Comparison of ENCODE assay signal across 9 mouse cellular contexts in the genomic region with DNA sequence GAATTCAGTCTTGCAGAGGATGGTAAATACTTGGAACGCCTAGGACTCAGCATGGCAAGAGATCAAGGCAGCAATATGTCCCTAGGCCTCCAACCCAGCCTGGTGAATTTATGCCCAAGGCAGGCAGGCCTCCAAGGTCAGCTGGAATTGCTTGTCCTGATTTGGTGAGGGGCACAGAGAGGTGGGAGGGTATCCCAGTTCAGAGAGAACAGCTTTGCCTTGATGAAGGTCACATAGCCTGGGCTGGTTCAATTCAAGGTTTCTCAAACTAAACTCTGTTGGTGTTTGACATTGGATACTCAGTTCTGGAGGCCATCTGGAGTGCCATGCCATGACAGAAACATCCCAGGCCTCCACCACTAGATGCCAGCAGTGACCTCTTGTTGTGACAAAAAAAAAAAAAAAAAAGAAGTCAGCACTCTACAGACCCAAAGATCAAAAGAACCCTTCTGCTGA. TPM values are rescaled to one million over a fixed set of nuclear protein-coding genes. Genes with fewer than 3 reads are reported as not detected.
DNase-seq lines count a peak whose midpoint lies in the region; ATAC-seq and TF ChIP-seq lines count a peak whose summit lies in the region.
"Had no signal": no experiment of that assay in that cellular context is flagged by ENCODE, and none has a peak within 500 bp of the region (broad histone marks: within the 10 kb centered on the region; RNA-seq: fewer than 3 reads in every experiment).

No protein-coding gene starts in this region.

- peak; percentile 38 for DNase-seq in heart, adult 8-10 months (ENCODE audit: low spot score)
- peak; percentile 54 for DNase-seq in CH12.LX (ENCODE audit: extremely low read depth)
- peak; percentile 31 for DNase-seq in cerebellum, adult 8-10 months
- peak; percentile 27 to 44 for DNase-seq in kidney, adult 8-10 months
- DNase-seq in limb, embryonic 10.5 days (ENCODE audit: low spot score): no peak
- no peak for DNase-seq in midbrain, embryonic 11.5 days (ENCODE audit: low spot score, missing footprints)
- DNase-seq in spleen, postnatal 36 days (ENCODE audit: low spot score in 2 of 2): no peak

- no peak for TF ChIP-seq POLR2A in CH12.LX (IDR thresholded peaks at IDR 0.05; ENCODE audit: low read depth, low read length)

- H3K79me2 ChIP-seq in CH12.LX (replicated peaks; ENCODE audit: control insufficient read depth, extremely low read depth, insufficient read depth, poor library complexity, severe bottlenecking): no peaks in the 10 kb centered on the region

- no peaks in the 10 kb centered on the region for H3K9me3 ChIP-seq in heart, embryonic 11.5 days (replicated peaks; ENCODE audit: control insufficient read depth, low read length)
- H3K9me3 ChIP-seq in CH12.LX (replicated peaks; ENCODE audit: low read length): no peaks in the 10 kb centered on the region
- H3K9me3 ChIP-seq in limb, embryonic 10.5 days (replicated peaks): no peaks in the 10 kb centered on the region
- no peaks in the 10 kb centered on the region for H3K9me3 ChIP-seq in midbrain, embryonic 11.5 days (ENCODE audit: control insufficient read depth, low read length)
- H3K9me3 ChIP-seq: heart, embryonic 13.5 days had no signal

- peak; percentile 26; the same call in 1 of the 2 replicates for TF ChIP-seq EP300 in CH12.LX (IDR thresholded peaks at IDR 0.05; ENCODE audit: low read length)

- TF ChIP-seq CTCF in CH12.LX (conservative IDR thresholded peaks at IDR 0.05 in 1 of 2, IDR thresholded peaks at IDR 0.05 in 1 of 2; ENCODE audit: low read depth in 2 of 2, low read length in 2 of 2): peak; percentile 41 to 99; a peak in 3 of 4 replicates

- no peaks in the 10 kb centered on the region for H3K27me3 ChIP-seq in heart, embryonic 11.5 days (ENCODE audit: control insufficient read depth, insufficient read depth, low read length)
- no peaks in the 10 kb centered on the region for H3K27me3 ChIP-seq in CH12.LX (replicated peaks)
- no peaks in the 10 kb centered on the region for H3K27me3 ChIP-seq in limb, embryonic 10.5 days (ENCODE audit: low read depth, poor library complexity, severe bottlenecking)
- H3K27me3 ChIP-seq in midbrain, embryonic 11.5 days (ENCODE audit: control insufficient read depth, insufficient read depth, low read length): no peaks in the 10 kb centered on the region
- H3K27me3 ChIP-seq: heart, embryonic 13.5 days had no signal

- H3K27ac ChIP-seq in heart, embryonic 11.5 days (ENCODE audit: low read depth, low read length): no peak overlapping the region
- H3K27ac ChIP-seq in CH12.LX (ENCODE audit: insufficient read depth, low read depth): no peak overlapping the region
- H3K27ac ChIP-seq in limb, embryonic 10.5 days: no peak overlapping the region
- no peak overlapping the region for H3K27ac ChIP-seq in midbrain, embryonic 11.5 days (ENCODE audit: low read depth, low read length)
- H3K27ac ChIP-seq: heart, embryonic 13.5 days had no signal

- 33% methylated on average over 1 of the region's 1 CpGs for WGBS in heart, embryonic 11.5 days (ENCODE audit: insufficient replicate concordance)
- WGBS in limb, embryonic 10.5 days: 50% methylated on average over 1 of the region's 1 CpGs
- WGBS in midbrain, embryonic 11.5 days: 73% methylated on average over 1 of the region's 1 CpGs

- no peak overlapping the region for H3K4me2 ChIP-seq in heart, embryonic 11.5 days
- H3K4me2 ChIP-seq in CH12.LX (ENCODE audit: insufficient read depth, low read depth, poor library complexity, severe bottlenecking): no peak overlapping the region
- no peak overlapping the region for H3K4me2 ChIP-seq in midbrain, embryonic 11.5 days
- H3K4me2 ChIP-seq: heart, embryonic 13.5 days had no signal

- dilution Hi-C loops in CH12.LX (cut with MboI; ENCODE audit: extremely low pct_ligation_motif_present, extremely low pct_unique_long_range_greater_than_20kb, low sequenced_read_pairs): no loop called here

- no peak for ATAC-seq in heart, embryonic 11.5 days (replicated peaks; ENCODE audit: insufficient number of reproducible peaks, low FRiP score, low TSS enrichment)
- no peak for ATAC-seq in midbrain, embryonic 11.5 days (ENCODE audit: low FRiP score)

- no peak overlapping the region for H3K9ac ChIP-seq in heart, embryonic 11.5 days (ENCODE audit: low read depth, low read length)
- no peak overlapping the region for H3K9ac ChIP-seq in CH12.LX (ENCODE audit: insufficient read depth, low read depth)
- no peak overlapping the region for H3K9ac ChIP-seq in midbrain, embryonic 11.5 days (ENCODE audit: low read length)
- H3K9ac ChIP-seq: heart, embryonic 13.5 days had no signal

- H3K4me1 ChIP-seq in heart, embryonic 11.5 days (ENCODE audit: control insufficient read depth, insufficient read depth, low read length): no peaks in the 10 kb centered on the region
- peaks cover 30 to 33% of the 10 kb centered on the region in 2 experiments for H3K4me1 ChIP-seq in CH12.LX (ENCODE audit: control insufficient read depth in 1 of 2, insufficient read depth in 2 of 2)
- no peaks in the 10 kb centered on the region for H3K4me1 ChIP-seq in limb, embryonic 10.5 days
- 0 out of 2 replicates have a peak, but pooled peaks cover 2% of the 10 kb centered on the region for H3K4me1 ChIP-seq in midbrain, embryonic 11.5 days (ENCODE audit: control insufficient read depth, insufficient read depth, low read length)

- in situ Hi-C loops in CH12.LX (cut with MboI; ENCODE audit: low pct_ligation_motif_present, low pct_unique_long_range_greater_than_20kb, low sequenced_read_pairs): loop anchor here (5.0 to 10.0 kb wide), 2 partner anchors 133 to 756 kb away; no protein-coding TSS in a partner anchor

- no peak overlapping the region for H3K4me3 ChIP-seq in heart, embryonic 11.5 days (ENCODE audit: low read depth, low read length)
- H3K4me3 ChIP-seq in CH12.LX (replicated peaks in 1 of 3; ENCODE audit: low read depth in 2 of 3, low read length in 2 of 3, poor library complexity in 1 of 3): no peak overlapping the region
- no peak overlapping the region for H3K4me3 ChIP-seq in limb, embryonic 10.5 days
- H3K4me3 ChIP-seq in midbrain, embryonic 11.5 days (ENCODE audit: low read depth, low read length): no peak overlapping the region
- H3K4me3 ChIP-seq: heart, embryonic 13.5 days had no signal

- peak; percentile 99 for TF ChIP-seq RAD21 in CH12.LX (IDR thresholded peaks at IDR 0.05; ENCODE audit: low read depth, low read length)

- no peaks in the 10 kb centered on the region for H3K36me3 ChIP-seq in heart, embryonic 11.5 days (ENCODE audit: control insufficient read depth, insufficient read depth, low read length)
- no peaks in the 10 kb centered on the region for H3K36me3 ChIP-seq in CH12.LX (replicated peaks in 1 of 2; ENCODE audit: control insufficient read depth in 1 of 2, insufficient read depth in 1 of 2, low read length in 1 of 2)
- no peaks in the 10 kb centered on the region for H3K36me3 ChIP-seq in limb, embryonic 10.5 days
- H3K36me3 ChIP-seq in midbrain, embryonic 11.5 days (ENCODE audit: control insufficient read depth, insufficient read depth, low read length): no peaks in the 10 kb centered on the region
- H3K36me3 ChIP-seq: heart, embryonic 13.5 days had no signal

TF ChIP-seq in CH12.LX, 34 proteins besides CTCF, POLR2A, EP300 and RAD21 (continues in another document):
- TF ChIP-seq ETS1 (conservative IDR thresholded peaks at IDR 0.05; ENCODE audit: low read depth, low read length): 0 out of 2 replicates have a peak, but pooled peaks have one; percentile 29
- 0 out of 2 replicates have a peak, but pooled peaks have one; percentile 45 for TF ChIP-seq TCF12 (IDR thresholded peaks at IDR 0.05; ENCODE audit: low read depth, low read length)
- TF ChIP-seq TBP (conservative IDR thresholded peaks at IDR 0.05; ENCODE audit: low read depth, low read length): no peak
- no peak for TF ChIP-seq GABPA (IDR thresholded peaks at IDR 0.05; ENCODE audit: insufficient replicate concordance, low read depth, low read length)
- TF ChIP-seq ZC3H11A (IDR thresholded peaks at IDR 0.05; ENCODE audit: low read depth, low read length): peak; percentile 99
- TF ChIP-seq CHD2 (IDR thresholded peaks at IDR 0.05; ENCODE audit: low read length): no peak
- TF ChIP-seq USF1 (IDR thresholded peaks at IDR 0.05; ENCODE audit: low read depth, low read length): no peak
- TF ChIP-seq JUND (conservative IDR thresholded peaks at IDR 0.05; ENCODE audit: low read depth, low read length): peak; percentile 61
- TF ChIP-seq PAX5 (IDR thresholded peaks at IDR 0.05; ENCODE audit: low read length): no peak
- peak; percentile 36; the same call in 1 of the 2 replicates for TF ChIP-seq ELF1 (IDR thresholded peaks at IDR 0.05; ENCODE audit: low read depth, low read length)
- peak; percentile 78; the same call in 1 of the 2 replicates for TF ChIP-seq MYC (IDR thresholded peaks at IDR 0.05; ENCODE audit: low read depth, low read length)
- TF ChIP-seq CHD1 (IDR thresholded peaks at IDR 0.05; ENCODE audit: low read depth, low read length): no peak
- peak; percentile 75 for TF ChIP-seq MEF2A (IDR thresholded peaks at IDR 0.05; ENCODE audit: borderline replicate concordance, low read depth, low read length)
- TF ChIP-seq NRF1 (IDR thresholded peaks at IDR 0.05; ENCODE audit: low read depth, low read length): 0 out of 2 replicates have a peak, but pooled peaks have one; percentile 27
- peak; percentile 87; the same call in 1 of the 2 replicates for TF ChIP-seq MAZ (IDR thresholded peaks at IDR 0.05; ENCODE audit: low read depth, low read length)
- peak; percentile 60; the same call in 1 of the 2 replicates for TF ChIP-seq RCOR1 (conservative IDR thresholded peaks at IDR 0.05; ENCODE audit: low read depth, low read length)
- TF ChIP-seq MAX (IDR thresholded peaks at IDR 0.05; ENCODE audit: low read length): peak; percentile 60
- no peak for TF ChIP-seq KAT2A (IDR thresholded peaks at IDR 0.05; ENCODE audit: insufficient replicate concordance, low read length)
- peak; percentile 99 for TF ChIP-seq SMC3 (IDR thresholded peaks at IDR 0.05; ENCODE audit: low read depth, low read length)
- TF ChIP-seq SIN3A (IDR thresholded peaks at IDR 0.05; ENCODE audit: low read length): peak; percentile 63; the same call in 1 of the 2 replicates
- peak; percentile 43; the same call in 1 of the 2 replicates for TF ChIP-seq HCFC1 (IDR thresholded peaks at IDR 0.05; ENCODE audit: low read depth, low read length)
- TF ChIP-seq ZMIZ1 (IDR thresholded peaks at IDR 0.05; ENCODE audit: low read depth, low read length): no peak

RNA-seq across cellular contexts. Expression of a gene that starts 48.3 kb away (rescaled TPM):
- under 1 TPM; 0.63 to 0.97 (median 0.79) TPM for total RNA-seq in heart, adult 8-10 months (2022)
- 0.53 and 0.73 TPM in 2 replicates for polyA plus RNA-seq in heart, embryonic 11.5 days (2014; fragmentation: Nextera tagmentation; extraction: Ambion mirVana)
- total RNA-seq in CH12.LX (2012; rRNA removed) (0.46 and 1.1 TPM in 2 replicates), CH12.LX (2014; rRNA removed) (0.19 and 0.51 TPM in 2 replicates)
- polyA plus RNA-seq in CH12.LX (2012; ENCODE audit: insufficient read length, low read depth): 0.11 and 0.37 TPM in 2 replicates
- polyA plus RNA-seq in limb, embryonic 10.5 days (2016; fragmentation: Nextera tagmentation; extraction: Ambion mirVana): 0.49 and 0.69 TPM in 2 replicates
- 0.16 TPM in 1 of 2 replicates, not detected in the other for polyA plus RNA-seq in midbrain, embryonic 11.5 days (2014; fragmentation: Nextera tagmentation; extraction: Ambion mirVana)

Comparison
In these comparisons a context has a peak if more than half of its experiments do, and no peak if none do; other contexts are left out.
1. DNase-seq: peak in heart, adult 8-10 months (single experiment), CH12.LX (single experiment), cerebellum, adult 8-10 months (single experiment) and kidney, adult 8-10 months (2 of 2); none in limb, embryonic 10.5 days (single experiment), midbrain, embryonic 11.5 days (single experiment) and spleen, postnatal 36 days (0 of 2).